Mouse (Mus musculus) kidney, embryonic 14.5 days (tissue): ENCODE measurements at regions not wholly inside any gene's neighbourhood (a gene's known extent, or its start where the extent isn't known, plus 50 kb on each side); places are given as distances from the start of the nearest gene placed in this dataset.

Experiments
- ATAC-seq: fragments of 200-750 bp; cut with Nextera tagmentation; 2 replicates; pipeline ENCODE4 v1.8.0; 2017; ENCODE audit warnings: moderate number of reproducible peaks, mild to moderate bottlenecking, moderate TSS enrichment, moderate library complexity; ENCODE audit not compliant: low FRiP score, low TSS enrichment
- H3K27ac ChIP-seq: fragments of 300-500 bp; sonication (generic); 2 replicates; pipeline ENCODE4 v1.5.1; 2014; ENCODE audit warnings: low read depth, mild to moderate bottlenecking, low read length, moderate library complexity, mixed read lengths
- H3K27me3 ChIP-seq: fragments of 300-500 bp; sonication (generic); 2 replicates; pipeline ENCODE4 v1.6.1; 2014; ENCODE audit warnings: mild to moderate bottlenecking, low read length; ENCODE audit not compliant: control insufficient read depth, insufficient read depth
- H3K36me3 ChIP-seq: fragments of 300-500 bp; sonication (generic); 2 replicates; pipeline ENCODE4 v1.6.1; 2014; ENCODE audit warnings: low read length, mixed read lengths; ENCODE audit not compliant: control insufficient read depth, insufficient read depth
- H3K4me1 ChIP-seq: fragments of 300-500 bp; sonication (generic); 2 replicates; pipeline ENCODE4 v1.6.1; 2014; ENCODE audit warnings: low read length, mixed read lengths; ENCODE audit not compliant: control insufficient read depth, insufficient read depth
- H3K4me2 ChIP-seq: fragments of 300-500 bp; sonication (generic); replicated peaks from 2 replicates; pipeline ENCODE4 v1.6.1; 2014; ENCODE audit warnings: low read depth, mild to moderate bottlenecking, low read length
- H3K4me3 ChIP-seq: fragments of 300-500 bp; sonication (generic); 2 replicates; pipeline ENCODE4 v1.5.1; 2014; ENCODE audit warnings: mild to moderate bottlenecking, low read length
- H3K9ac ChIP-seq: fragments of 300-500 bp; sonication (generic); 2 replicates; pipeline ENCODE4 v1.6.1; 2014; ENCODE audit warnings: low read depth, mild to moderate bottlenecking, low read length, moderate library complexity
- H3K9me3 ChIP-seq: fragments of 300-500 bp; sonication (generic); 2 replicates; pipeline ENCODE4 v1.6.1; 2016; ENCODE audit warnings: low read length; ENCODE audit not compliant: control insufficient read depth
- WGBS: fragments of 180-500 bp; shearing (Covaris S2); extraction: QIAGEN DNeasy Blood & Tissue Kit; methylation state at CpG from one replicate; pipeline ENCODE4 v1.1.7; 2014; 5-methylcytosine and 5-hydroxymethylcytosine counted together

- H3K9me3 ChIP-seq, result no peaks in the 10 kb centered on the region
- no peak overlapping the region for H3K27ac ChIP-seq
- no peaks in the 10 kb centered on the region for H3K4me1 ChIP-seq
- H3K9ac ChIP-seq, result no peak overlapping the region
- no peak for ATAC-seq
- H3K36me3 ChIP-seq, result no peaks in the 10 kb centered on the region
- H3K4me2 ChIP-seq, result no peak overlapping the region
- WGBS, result 84% methylated on average over 1 of the region's 1 CpGs
- no peaks in the 10 kb centered on the region for H3K27me3 ChIP-seq
- H3K4me3 ChIP-seq, result no peak overlapping the region
These were observed 301.6 kb upstream of the 1700015G11Rik start for GRCm38 (mm10) chr7:52317121-52317520.

- WGBS, result 81% methylated on average over 4 of the region's 4 CpGs
- Histone ChIP-seq H3K36me3 (no peaks in the 10 kb centered on the region), H3K27me3 (no peaks in the 10 kb centered on the region), H3K9me3 (no peaks in the 10 kb centered on the region), H3K27ac (no peak overlapping the region), H3K9ac (no peak overlapping the region), H3K4me3 (no peak overlapping the region), H3K4me2 (no peak overlapping the region), H3K4me1 (no peaks in the 10 kb centered on the region)
- ATAC-seq, result no peak
These were observed 262.7 kb upstream of the 1700015G11Rik start for GRCm38 (mm10) chr7:52278262-52278661.

- no peak overlapping the region for H3K4me3 ChIP-seq
- no peaks in the 10 kb centered on the region for H3K27me3 ChIP-seq
- no peaks in the 10 kb centered on the region for H3K4me1 ChIP-seq
- ATAC-seq, result peak; percentile 36; the same call in 1 of the 2 replicates
- no peaks in the 10 kb centered on the region for H3K36me3 ChIP-seq
- H3K4me2 ChIP-seq, result no peak overlapping the region
- H3K9ac ChIP-seq, result no peak overlapping the region
- H3K27ac ChIP-seq, result no peak overlapping the region
- no peaks in the 10 kb centered on the region for H3K9me3 ChIP-seq
- 51% methylated on average over 1 of the region's 1 CpGs for WGBS
These were observed 240.9 kb upstream of the 1700015G11Rik start for GRCm38 (mm10) chr7:52256386-52256920.

GRCm38 (mm10) chr7:52252499-52253233 is 237.1 kb upstream of the 1700015G11Rik start:
- peak; percentile 90 for ATAC-seq
- Histone ChIP-seq H3K36me3 (no peaks in the 10 kb centered on the region), H3K9ac (no peak overlapping the region), H3K9me3 (no peaks in the 10 kb centered on the region), H3K4me1 (no peaks in the 10 kb centered on the region), H3K4me2 (no peak overlapping the region), H3K4me3 (no peak overlapping the region), H3K27ac (no peak overlapping the region), H3K27me3 (no peaks in the 10 kb centered on the region)
